Comparison of ENCODE assay signal across 32 mouse cellular contexts in the genomic region with DNA sequence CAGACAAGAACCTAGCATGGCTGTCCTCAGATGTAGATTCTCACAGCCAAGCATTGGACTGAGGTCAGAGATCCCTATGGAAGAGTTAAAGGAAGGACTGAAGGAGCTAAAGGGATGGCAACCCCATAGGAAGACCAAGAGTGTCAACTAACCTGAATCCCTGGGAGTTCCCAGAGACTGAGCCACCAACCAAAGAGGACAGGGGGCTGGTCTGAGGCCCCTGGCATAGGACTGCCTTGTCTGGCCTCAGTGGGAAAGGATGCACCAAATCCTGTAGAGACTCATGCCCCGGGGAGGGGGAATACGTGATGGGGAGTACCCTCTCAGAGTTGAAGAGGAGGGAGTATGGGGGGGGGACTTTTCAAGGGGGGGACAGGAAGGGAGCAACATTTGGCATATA.
"Had no signal": no experiment of that assay in that cellular context is flagged by ENCODE, and none has a peak within 500 bp of the region (broad histone marks: within the 10 kb centered on the region; RNA-seq: fewer than 3 reads in every experiment).

No protein-coding gene starts in this region.

- H3K9ac ChIP-seq: limb, embryonic 12.5 days; limb, embryonic 13.5 days; limb, embryonic 15.5 days; liver, embryonic 12.5 days; liver, embryonic 13.5 days; liver, embryonic 14.5 days; liver, embryonic 15.5 days; liver, postnatal 0 days; lung, embryonic 14.5 days; lung, embryonic 15.5 days; midbrain, embryonic 12.5 days; midbrain, embryonic 13.5 days; midbrain, embryonic 15.5 days; neural tube, embryonic 12.5 days had no signal

- H3K4me2 ChIP-seq: limb, embryonic 12.5 days; limb, embryonic 13.5 days; limb, embryonic 15.5 days; liver, embryonic 11.5 days; liver, embryonic 12.5 days; liver, embryonic 13.5 days; liver, embryonic 15.5 days; lung, embryonic 14.5 days; lung, embryonic 15.5 days; midbrain, embryonic 11.5 days; midbrain, embryonic 12.5 days; midbrain, embryonic 13.5 days; midbrain, embryonic 15.5 days; neural tube, embryonic 12.5 days had no signal

- H3K9me3 ChIP-seq: limb, embryonic 10.5 days; limb, embryonic 12.5 days; limb, embryonic 13.5 days; limb, embryonic 15.5 days; liver, embryonic 12.5 days; liver, embryonic 13.5 days; liver, embryonic 15.5 days; lung, embryonic 15.5 days; megakaryocyte, embryonic 14.5 days; midbrain, embryonic 10.5 days; midbrain, embryonic 12.5 days; midbrain, embryonic 13.5 days; midbrain, embryonic 15.5 days; neural tube, embryonic 12.5 days had no signal

- H3K27ac ChIP-seq: limb, embryonic 10.5 days; limb, embryonic 12.5 days; limb, embryonic 13.5 days; limb, embryonic 15.5 days; liver, embryonic 12.5 days; liver, embryonic 13.5 days; liver, embryonic 14.5 days; liver, embryonic 15.5 days; lung, embryonic 15.5 days; macrophage; midbrain, embryonic 10.5 days; midbrain, embryonic 12.5 days; midbrain, embryonic 13.5 days; midbrain, embryonic 15.5 days; neural tube, embryonic 12.5 days had no signal

- H3K4me3 ChIP-seq: limb, embryonic 10.5 days; limb, embryonic 12.5 days; limb, embryonic 13.5 days; limb, embryonic 15.5 days; liver, embryonic 12.5 days; liver, embryonic 13.5 days; liver, embryonic 15.5 days; lung, embryonic 15.5 days; megakaryocyte, embryonic 14.5 days; midbrain, embryonic 10.5 days; midbrain, embryonic 12.5 days; midbrain, embryonic 13.5 days; midbrain, embryonic 15.5 days; myocyte; neural tube, embryonic 12.5 days had no signal

- H3K4me1 ChIP-seq: liver, embryonic 15.5 days; neural tube, embryonic 12.5 days had no signal

- H3K36me3 ChIP-seq: limb, embryonic 10.5 days; limb, embryonic 12.5 days; limb, embryonic 13.5 days; limb, embryonic 15.5 days; liver, embryonic 12.5 days; liver, embryonic 13.5 days; liver, embryonic 15.5 days; lung, embryonic 15.5 days; midbrain, embryonic 10.5 days; midbrain, embryonic 12.5 days; midbrain, embryonic 13.5 days; midbrain, embryonic 15.5 days; neural tube, embryonic 12.5 days had no signal

- DNase-seq: left cerebral cortex, postnatal 4 days; liver; liver, embryonic 13.5 days; liver, postnatal 0 days; lung, adult 18-20 months; lung, adult 2 months; lung, embryonic 14.5 days; lung, postnatal 10 days; lung, postnatal 14 days; lung, postnatal 36 days; lung, postnatal 4 days; midbrain, embryonic 14.5 days had no signal

- ATAC-seq: liver, embryonic 12.5 days; liver, postnatal 0 days; lung, postnatal 0 days; midbrain, embryonic 13.5 days; midbrain, embryonic 15.5 days; midbrain, embryonic 16.5 days had no signal

- H3K27me3 ChIP-seq: limb, embryonic 12.5 days; limb, embryonic 13.5 days; limb, embryonic 15.5 days; liver, embryonic 12.5 days; liver, embryonic 13.5 days; liver, embryonic 15.5 days; lung, embryonic 15.5 days; megakaryocyte, embryonic 14.5 days; midbrain, embryonic 12.5 days; midbrain, embryonic 13.5 days; midbrain, embryonic 15.5 days; neural tube, embryonic 12.5 days had no signal
